Mouse (Mus musculus): ENCODE data around the gene Olfr1286. TPM values are rescaled to one million over a fixed set of nuclear protein-coding genes. Genes with fewer than 3 reads are reported as not detected.

The Olfr1286 gene
- not detected for polyA plus RNA-seq (2017; shearing (Covaris generic))

DNA sequence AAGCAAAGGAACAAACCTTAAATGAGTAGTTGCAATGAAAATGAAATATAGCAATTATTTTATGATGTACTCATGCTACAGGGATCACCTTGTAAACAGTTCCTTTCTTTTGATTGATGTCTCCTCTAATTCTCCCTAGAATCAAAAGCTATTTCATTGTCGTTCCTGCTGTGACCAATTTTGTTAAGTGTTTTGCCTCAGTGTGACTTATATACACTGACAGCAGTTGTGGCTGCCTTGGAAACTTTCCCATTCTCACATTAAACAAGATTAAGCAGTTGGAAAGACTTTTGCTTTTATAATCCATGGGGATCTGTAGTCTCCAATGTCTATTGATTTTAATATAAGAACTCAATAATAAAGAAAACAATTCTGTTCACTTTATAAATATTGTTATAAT is at the start of gene Olfr1286:
Olfr1286 (minus strand) TSS at position 185 of the 400 bp plus-strand sequence.

DNA sequence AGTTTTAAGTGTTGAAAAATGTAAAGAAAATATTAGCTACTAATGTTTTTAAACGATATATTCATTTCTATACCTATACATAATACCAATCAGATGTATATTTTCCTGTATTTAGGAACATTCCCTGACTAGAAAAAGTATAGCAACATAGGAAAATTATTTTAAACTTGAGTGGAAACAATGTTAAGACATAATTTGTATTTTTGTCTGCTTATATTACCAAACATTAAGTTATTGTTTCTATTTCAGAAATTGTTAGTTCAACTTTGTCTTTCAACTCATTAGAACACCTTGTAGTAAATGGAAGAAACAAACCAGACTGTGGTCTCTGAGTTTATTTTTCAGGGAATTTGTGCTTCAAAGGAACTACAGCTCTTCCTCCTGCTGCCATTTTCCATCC is 25.9 kb upstream of the Olfr1286 start, which contains the start of gene Olfr1287:
Olfr1287 (plus strand) TSS at position 301 of the 400 bp plus-strand sequence.

DNA sequence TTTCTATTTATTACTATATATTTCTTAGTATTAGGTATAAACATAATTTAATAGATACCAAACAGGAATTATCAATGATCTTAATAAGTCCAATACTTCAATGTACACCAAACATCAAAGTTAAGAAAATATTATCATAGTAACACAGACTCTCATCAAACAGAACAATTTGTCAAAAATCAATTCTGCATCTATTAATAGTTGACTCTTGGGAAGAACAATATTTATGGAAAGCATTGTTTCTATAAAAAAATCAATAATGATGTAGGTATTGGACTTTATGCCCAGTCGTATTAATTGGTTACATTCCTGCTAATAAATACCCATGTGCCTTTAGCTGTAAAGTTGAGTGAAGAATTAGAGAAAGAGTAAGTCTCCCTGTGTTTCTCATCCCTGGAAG is 47.7 kb downstream of the Olfr1286 start, which contains the start of gene Olfr1284:
Olfr1284 (plus strand) TSS at position 301 of the 400 bp plus-strand sequence.

Other genes with a start within 250 kb of the Olfr1286 start
- gene 4930430A15Rik, start 193.5 kb downstream of the Olfr1286 start, polyA plus RNA-seq (2017; shearing (Covaris generic)): not detected
- gene Olfr1275, start 187.8 kb downstream of the Olfr1286 start, polyA plus RNA-seq (2017; shearing (Covaris generic)): not detected
- not detected for gene Olfr1276, start 168.6 kb downstream of the Olfr1286 start, polyA plus RNA-seq (2017; shearing (Covaris generic))
- not detected for gene Olfr1277, start 149.0 kb downstream of the Olfr1286 start, polyA plus RNA-seq (2017; shearing (Covaris generic))
- gene Olfr1278, start 133.0 kb downstream of the Olfr1286 start, polyA plus RNA-seq (2017; shearing (Covaris generic)): not detected
- not detected for gene Olfr1279, start 122.5 kb downstream of the Olfr1286 start, polyA plus RNA-seq (2017; shearing (Covaris generic))
- gene Olfr1280, start 109.1 kb downstream of the Olfr1286 start, polyA plus RNA-seq (2017; shearing (Covaris generic)): not detected
- gene Olfr1281, start 96.6 kb downstream of the Olfr1286 start, polyA plus RNA-seq (2017; shearing (Covaris generic)): not detected
- not detected for gene Olfr1282, start 87.0 kb downstream of the Olfr1286 start, polyA plus RNA-seq (2017; shearing (Covaris generic))
- not detected for gene Olfr1283, start 56.3 kb downstream of the Olfr1286 start, polyA plus RNA-seq (2017; shearing (Covaris generic))
- gene Olfr1284, start 47.6 kb downstream of the Olfr1286 start, polyA plus RNA-seq (2017; shearing (Covaris generic)): not detected
- gene Olfr1287, start 26.0 kb upstream of the Olfr1286 start, polyA plus RNA-seq (2017; shearing (Covaris generic)): not detected
- not detected for gene Olfr1288, start 51.0 kb upstream of the Olfr1286 start, polyA plus RNA-seq (2017; shearing (Covaris generic))
- not detected for gene Olfr1289, start 57.7 kb upstream of the Olfr1286 start, polyA plus RNA-seq (2017; shearing (Covaris generic))
- gene Olfr1290, start 70.7 kb upstream of the Olfr1286 start, polyA plus RNA-seq (2017; shearing (Covaris generic)): not detected
- gene Olfr1291-ps1, start 74.1 kb upstream of the Olfr1286 start, polyA plus RNA-seq (2017; shearing (Covaris generic)): not detected
- not detected for gene Olfr1293-ps, start 102.1 kb upstream of the Olfr1286 start, polyA plus RNA-seq (2017; shearing (Covaris generic))
- not detected for gene Olfr1294, start 117.2 kb upstream of the Olfr1286 start, polyA plus RNA-seq (2017; shearing (Covaris generic))
- not detected for gene Olfr1295, start 146.6 kb upstream of the Olfr1286 start, polyA plus RNA-seq (2017; shearing (Covaris generic))
- not detected for gene Olfr1297, start 203.4 kb upstream of the Olfr1286 start, polyA plus RNA-seq (2017; shearing (Covaris generic))
- gene Olfr1298, start 226.1 kb upstream of the Olfr1286 start, polyA plus RNA-seq (2017; shearing (Covaris generic)): not detected
- not detected for gene Olfr1299, start 238.3 kb upstream of the Olfr1286 start, polyA plus RNA-seq (2017; shearing (Covaris generic))

All from activated CD4-positive, CD25-positive, alpha-beta regulatory T cell, adult 9 weeks (primary cell).